Mouse (Mus musculus) induced T-regulatory cell, adult 2 months (primary cell): ENCODE results near the gene Slx1b.
"Not testable (repeated sequence)": the region's sequence is repeated elsewhere in the genome, so short reads cannot be mapped to it uniquely, and the experiment has no call there.

Source experiments
- DNase-seq: peaks from one replicate; pipeline ENCODE4 v3.0.0-alpha.2; 2012; ENCODE audit warnings: low read depth

Slx1b gene

GRCm38 (mm10) chr7:126702861-126703756, 7.5 kb upstream of the Slx1b start:
- peak; percentile 77 for DNase-seq

- DNase-seq = peak; percentile 91
These were observed 6.8 kb upstream of the Slx1b start for GRCm38 (mm10) chr7:126702358-126702757.

- DNase-seq = no peak
These were observed 6.2 kb upstream of the Slx1b start for GRCm38 (mm10) chr7:126701559-126702357.

- peak; percentile 99 for DNase-seq
These were observed 5.5 kb upstream of the Slx1b start for GRCm38 (mm10) chr7:126701070-126701469.

- peak; percentile 59 for DNase-seq
These were observed 4.8 kb upstream of the Slx1b start for GRCm38 (mm10) chr7:126700063-126701015.

GRCm38 (mm10) chr7:126697838-126698237, 2.3 kb upstream of the Slx1b start:
- DNase-seq = no peak

- peak; percentile 63 for DNase-seq
These were observed 1.3 kb upstream of the Slx1b start for GRCm38 (mm10) chr7:126696886-126697285.

GRCm38 (mm10) chr7:126696303-126696702, 719 bp upstream of the Slx1b start:
- no peak for DNase-seq

GRCm38 (mm10) chr7:126695210-126695611, 373 bp downstream of the Slx1b start, which contains the start of gene Bola2:
Gene Bola2 (plus strand): TSS chr7:126695401.
- DNase-seq = peak; percentile 90

GRCm38 (mm10) chr7:126694441-126695051, 1.0 kb downstream of the Slx1b start:
- peak; percentile 32 for DNase-seq

- DNase-seq = no peak
These were observed 1.8 kb downstream of the Slx1b start for GRCm38 (mm10) chr7:126693781-126694180.

- DNase-seq = peak; percentile 96
These were observed 2.3 kb downstream of the Slx1b start for GRCm38 (mm10) chr7:126693256-126693655.

- DNase-seq = peak; percentile 9
These were observed 3.2 kb downstream of the Slx1b start for GRCm38 (mm10) chr7:126692426-126692825.

- DNase-seq = no peak
These were observed 3.9 kb downstream of the Slx1b start for GRCm38 (mm10) chr7:126691676-126692075.

- no peak for DNase-seq
These were observed 4.8 kb downstream of the Slx1b start for GRCm38 (mm10) chr7:126690737-126691136.

- DNase-seq = no peak
These were observed 6.6 kb downstream of the Slx1b start for GRCm38 (mm10) chr7:126689021-126689420.

GRCm38 (mm10) chr7:126688156-126688555, 7.4 kb downstream of the Slx1b start:
- not testable (repeated sequence) for DNase-seq

- no peak for DNase-seq
These were observed 14.4 kb downstream of the Slx1b start for GRCm38 (mm10) chr7:126681221-126681620.

GRCm38 (mm10) chr7:126679683-126680082, 15.9 kb downstream of the Slx1b start:
- DNase-seq = no peak

GRCm38 (mm10) chr7:126678545-126679341, 16.8 kb downstream of the Slx1b start:
- no peak for DNase-seq
